Mouse (Mus musculus) ES-Bruce4 (cell line): ENCODE data around the gene Dusp2.

ENCODE experiments used
- CTCF ChIP-seq: IDR thresholded peaks from one replicate; pipeline ENCODE4 v1.8.1; 2011; ENCODE audit warnings: low read depth, low read length
- EP300 ChIP-seq: IDR thresholded peaks from 2 replicates; pipeline ENCODE4 v1.6.1; 2011; ENCODE audit warnings: low read depth, low read length; ENCODE audit not compliant: insufficient read depth
- POLR2A ChIP-seq: IDR thresholded peaks from one replicate; pipeline ENCODE4 v1.8.1; 2011; ENCODE audit warnings: low read length; ENCODE audit not compliant: insufficient read depth

DNA sequence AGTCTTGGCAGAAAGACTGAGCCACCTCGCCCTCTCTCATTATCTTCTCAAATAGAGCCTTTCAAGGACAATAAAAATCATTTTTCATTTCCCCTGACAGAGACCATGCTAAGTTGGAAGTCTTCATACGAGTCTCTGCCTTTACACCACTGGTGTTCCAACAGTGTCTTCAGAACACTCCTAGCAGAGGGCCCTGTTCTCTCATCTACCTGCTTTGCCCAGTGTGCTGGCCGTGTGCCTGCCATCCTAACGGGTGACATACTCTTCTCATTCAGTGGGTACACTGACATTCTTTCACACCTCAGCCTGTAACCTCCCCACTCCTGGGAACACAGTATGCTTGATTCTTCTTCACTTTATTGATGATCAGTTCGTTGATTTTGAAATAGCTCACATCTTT is 19.5 kb upstream of the Dusp2 start:
- TF ChIP-seq EP300 (no peak), POLR2A (no peak), CTCF (no peak)
